Mouse (Mus musculus): ENCODE measurements around the gene Slc7a5. TPM values are rescaled to one million over a fixed set of nuclear protein-coding genes. Genes with fewer than 3 reads are reported as not detected.

Slc7a5 gene
- polyA plus RNA-seq, 1 experiment from 2014 or later: 10.2 TPM

- Histone ChIP-seq H3K27ac (no peak overlapping the region), H3K4me2 (ENCODE audit: low read length) (no peak overlapping the region), H3K9me3 (replicated peaks; ENCODE audit: low read length) (no peaks in the 10 kb centered on the region), H3K36me3 (ENCODE audit: insufficient read depth, low read length) (no peaks in the 10 kb centered on the region), H3K27me3 (ENCODE audit: insufficient read depth, low read length) (no peaks in the 10 kb centered on the region), H3K4me1 (replicated peaks; ENCODE audit: insufficient read depth, low read length) (0 out of 2 replicates have a peak, but pooled peaks cover 3% of the 10 kb centered on the region), H3K9ac (ENCODE audit: low read depth, low read length) (no peak overlapping the region), H3K4me3 (replicated peaks; ENCODE audit: low read depth, low read length) (no peak overlapping the region)
- no peak for ATAC-seq (replicated peaks; ENCODE audit: low FRiP score, low read depth)
- no peak for DNase-seq (ENCODE audit: low spot score)
- WGBS: 50% methylated on average over 10 of the region's 10 CpGs
- TF ChIP-seq CTCF (IDR thresholded peaks at IDR 0.05; ENCODE audit: low read depth): no peak
Observed at GRCm38 (mm10) chr8:121848495-121848894, 59.0 kb downstream of the Slc7a5 start.

DNA sequence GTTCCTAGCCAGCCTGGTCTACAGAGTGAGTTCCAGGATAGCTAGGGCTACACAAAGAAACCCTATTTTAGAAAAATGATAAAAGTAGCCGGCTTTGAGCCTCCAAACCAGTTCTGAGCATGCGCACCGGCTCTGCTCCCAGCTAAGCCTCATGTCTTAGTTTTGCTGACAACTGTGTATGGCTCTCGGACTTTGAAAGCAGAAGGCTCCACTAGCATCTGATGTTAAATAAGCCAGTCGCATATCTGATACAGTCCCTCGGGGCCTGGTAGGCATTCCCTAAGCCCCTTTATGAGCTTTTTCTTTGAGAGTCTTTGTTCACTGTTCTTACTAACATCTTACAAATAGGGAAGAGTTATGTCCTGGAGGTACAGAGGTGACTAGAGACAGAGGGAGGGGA, 59.5 kb downstream of the Slc7a5 start:
- Histone ChIP-seq H3K4me3 (replicated peaks; ENCODE audit: low read depth, low read length) (no peak overlapping the region), H3K27ac (no peak overlapping the region), H3K9ac (ENCODE audit: low read depth, low read length) (no peak overlapping the region), H3K27me3 (ENCODE audit: insufficient read depth, low read length) (no peaks in the 10 kb centered on the region), H3K36me3 (ENCODE audit: insufficient read depth, low read length) (no peaks in the 10 kb centered on the region), H3K4me1 (replicated peaks; ENCODE audit: insufficient read depth, low read length) (0 out of 2 replicates have a peak, but pooled peaks cover 3% of the 10 kb centered on the region), H3K4me2 (ENCODE audit: low read length) (no peak overlapping the region), H3K9me3 (replicated peaks; ENCODE audit: low read length) (no peaks in the 10 kb centered on the region)
- 61% methylated on average over 6 of the region's 6 CpGs for WGBS
- TF ChIP-seq CTCF (IDR thresholded peaks at IDR 0.05; ENCODE audit: low read depth): no peak
- DNase-seq (ENCODE audit: low spot score) (no peak), ATAC-seq (replicated peaks; ENCODE audit: low FRiP score, low read depth) (no peak)

- no peak overlapping the region for H3K4me3 ChIP-seq (replicated peaks; ENCODE audit: low read depth, low read length)
- H3K27me3 ChIP-seq (ENCODE audit: insufficient read depth, low read length): no peaks in the 10 kb centered on the region
- no peak overlapping the region for H3K9ac ChIP-seq (ENCODE audit: low read depth, low read length)
- TF ChIP-seq CTCF (IDR thresholded peaks at IDR 0.05; ENCODE audit: low read depth): no peak
- DNase-seq (ENCODE audit: low spot score) (no peak), ATAC-seq (replicated peaks; ENCODE audit: low FRiP score, low read depth) (no peak)
- no peaks in the 10 kb centered on the region for H3K36me3 ChIP-seq (ENCODE audit: insufficient read depth, low read length)
- WGBS: 62% methylated on average over 10 of the region's 10 CpGs
- no peak overlapping the region for H3K27ac ChIP-seq
- no peaks in the 10 kb centered on the region for H3K9me3 ChIP-seq (replicated peaks; ENCODE audit: low read length)
- no peak overlapping the region for H3K4me2 ChIP-seq (ENCODE audit: low read length)
- H3K4me1 ChIP-seq (replicated peaks; ENCODE audit: insufficient read depth, low read length): 0 out of 2 replicates have a peak, but pooled peaks cover 3% of the 10 kb centered on the region
Observed at GRCm38 (mm10) chr8:121847261-121847822, 60.2 kb downstream of the Slc7a5 start.

DNA sequence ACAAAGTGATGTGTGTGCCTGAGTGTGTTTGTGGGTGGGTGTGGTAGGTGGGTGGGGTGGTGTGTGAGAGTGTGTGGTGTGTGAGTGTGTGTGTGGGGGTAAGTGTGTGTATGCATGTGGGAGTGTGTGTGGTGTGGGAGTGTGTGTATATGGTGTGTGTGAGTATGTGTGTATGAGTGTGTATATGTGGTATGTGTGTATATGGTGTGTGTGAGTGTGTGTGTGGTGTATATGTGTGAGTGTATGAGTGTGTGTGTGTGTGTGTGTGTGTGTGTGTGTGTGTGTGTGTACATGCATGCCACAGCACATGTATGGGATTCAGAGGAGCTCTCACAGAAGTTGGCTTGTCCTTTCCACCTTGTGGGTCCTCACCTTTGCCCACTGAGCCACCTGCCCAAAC, 60.7 kb downstream of the Slc7a5 start:
- TF ChIP-seq CTCF (IDR thresholded peaks at IDR 0.05; ENCODE audit: low read depth): no peak
- Histone ChIP-seq H3K27me3 (ENCODE audit: insufficient read depth, low read length) (no peaks in the 10 kb centered on the region), H3K4me2 (ENCODE audit: low read length) (no peak overlapping the region), H3K4me1 (replicated peaks; ENCODE audit: insufficient read depth, low read length) (0 out of 2 replicates have a peak, but pooled peaks cover 3% of the 10 kb centered on the region), H3K9me3 (replicated peaks; ENCODE audit: low read length) (no peaks in the 10 kb centered on the region), H3K9ac (ENCODE audit: low read depth, low read length) (no peak overlapping the region), H3K27ac (no peak overlapping the region), H3K36me3 (ENCODE audit: insufficient read depth, low read length) (no peaks in the 10 kb centered on the region), H3K4me3 (replicated peaks; ENCODE audit: low read depth, low read length) (no peak overlapping the region)
- ATAC-seq (replicated peaks; ENCODE audit: low FRiP score, low read depth): no peak
- DNase-seq (ENCODE audit: low spot score): no peak

DNA sequence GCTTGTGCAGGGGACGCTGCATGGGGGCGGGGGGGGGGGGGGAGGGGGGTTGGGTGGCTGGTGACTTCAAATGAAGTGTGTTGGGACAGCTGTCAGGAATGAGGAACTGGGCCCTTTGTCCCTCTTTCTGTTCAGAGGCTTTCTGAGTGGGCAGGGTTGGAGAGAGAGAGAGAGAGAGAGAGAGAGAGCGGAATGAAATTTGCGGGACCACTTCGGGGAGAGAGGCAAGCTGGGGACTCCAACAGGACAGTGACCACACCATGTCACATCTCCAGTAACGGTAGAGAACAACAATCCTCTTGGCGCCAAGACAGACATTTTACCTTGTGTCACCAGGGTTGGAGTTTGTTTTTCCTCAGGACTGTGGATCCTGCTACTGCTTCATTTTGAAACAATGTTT, 62.7 kb downstream of the Slc7a5 start:
- H3K4me2 ChIP-seq (ENCODE audit: low read length): no peak overlapping the region
- ATAC-seq (replicated peaks; ENCODE audit: low FRiP score, low read depth): no peak
- no peak for DNase-seq (ENCODE audit: low spot score)
- H3K4me3 ChIP-seq (replicated peaks; ENCODE audit: low read depth, low read length): no peak overlapping the region
- WGBS: 50% methylated on average over 7 of the region's 7 CpGs
- H3K27ac ChIP-seq: no peak overlapping the region
- no peak for TF ChIP-seq CTCF (IDR thresholded peaks at IDR 0.05; ENCODE audit: low read depth)
- H3K36me3 ChIP-seq (ENCODE audit: insufficient read depth, low read length): no peaks in the 10 kb centered on the region
- H3K9ac ChIP-seq (ENCODE audit: low read depth, low read length): no peak overlapping the region
- H3K9me3 ChIP-seq (replicated peaks; ENCODE audit: low read length): no peaks in the 10 kb centered on the region; the same call in 1 of the 2 replicates
- H3K4me1 ChIP-seq (replicated peaks; ENCODE audit: insufficient read depth, low read length): no peaks in the 10 kb centered on the region
- H3K27me3 ChIP-seq (ENCODE audit: insufficient read depth, low read length): no peaks in the 10 kb centered on the region

DNA sequence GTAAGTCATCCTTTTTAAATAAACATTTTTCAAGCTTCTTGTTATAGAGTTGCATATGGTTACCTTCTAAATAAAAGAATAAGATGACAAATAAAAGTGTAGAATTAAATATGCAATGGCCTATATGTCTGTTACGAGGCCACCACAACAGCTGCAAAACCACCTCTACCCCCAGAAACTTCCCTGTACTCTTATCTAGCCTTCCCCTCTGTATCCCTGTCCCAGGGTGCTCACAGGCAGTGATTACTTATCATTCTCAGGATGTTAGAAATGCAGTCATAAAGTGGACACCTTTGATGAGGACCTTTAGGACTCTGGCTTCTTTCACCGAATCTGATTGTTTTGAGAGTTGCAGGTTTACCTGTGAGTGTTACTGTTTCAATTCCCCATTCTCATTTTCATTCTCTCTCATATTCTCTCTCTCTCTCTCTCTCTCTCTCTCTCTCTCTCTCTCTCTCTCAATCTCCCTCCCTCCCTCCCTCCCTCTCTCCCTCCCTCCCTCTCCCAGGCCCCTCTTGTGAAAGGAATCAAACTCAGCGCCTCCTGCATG, 64.2 kb downstream of the Slc7a5 start:
- Histone ChIP-seq H3K4me2 (ENCODE audit: low read length) (no peak overlapping the region), H3K4me3 (replicated peaks; ENCODE audit: low read depth, low read length) (no peak overlapping the region), H3K4me1 (replicated peaks; ENCODE audit: insufficient read depth, low read length) (no peaks in the 10 kb centered on the region), H3K27ac (no peak overlapping the region), H3K27me3 (ENCODE audit: insufficient read depth, low read length) (no peaks in the 10 kb centered on the region), H3K9ac (ENCODE audit: low read depth, low read length) (no peak overlapping the region), H3K9me3 (replicated peaks; ENCODE audit: low read length) (no peaks in the 10 kb centered on the region; the same call in 1 of the 2 replicates), H3K36me3 (ENCODE audit: insufficient read depth, low read length) (no peaks in the 10 kb centered on the region)
- WGBS: 76% methylated on average over 3 of the region's 3 CpGs
- ATAC-seq (replicated peaks; ENCODE audit: low FRiP score, low read depth) (no peak), DNase-seq (ENCODE audit: low spot score) (no peak)
- TF ChIP-seq CTCF (IDR thresholded peaks at IDR 0.05; ENCODE audit: low read depth): no peak
